Mouse (Mus musculus) intestine, embryonic 14.5 days (tissue): ENCODE results near the gene Prkg1. TPM values are rescaled to one million over a fixed set of nuclear protein-coding genes. Genes with fewer than 3 reads are reported as not detected.

Source experiments
- ATAC-seq: fragments of 200-750 bp; cut with Nextera tagmentation; replicated peaks from 2 replicates; pipeline ENCODE4 v1.8.0; 2017; ENCODE audit warnings: low read depth, moderate number of reproducible peaks, moderate TSS enrichment, moderate library complexity; ENCODE audit not compliant: low FRiP score, low TSS enrichment
- DNase-seq: peaks from one replicate; pipeline ENCODE4 v3.0.0-alpha.2; 2018; ENCODE audit warnings: low spot score
- H3K27ac ChIP-seq: fragments of 300-500 bp; sonication (generic); 2 replicates; pipeline ENCODE4 v1.5.1; 2014; ENCODE audit warnings: low read depth, mild to moderate bottlenecking, control low read depth
- H3K27me3 ChIP-seq: fragments of 300-500 bp; sonication (generic); replicated peaks from 2 replicates; pipeline ENCODE4 v1.6.1; 2014; ENCODE audit warnings: low read length, control low read depth; ENCODE audit not compliant: control insufficient read depth, insufficient read depth
- H3K36me3 ChIP-seq: fragments of 300-500 bp; sonication (generic); 2 replicates; pipeline ENCODE4 v1.6.1; 2014; ENCODE audit warnings: low read length, control low read depth; ENCODE audit not compliant: control insufficient read depth, insufficient read depth
- H3K4me1 ChIP-seq: fragments of 300-500 bp; sonication (generic); replicated peaks from 2 replicates; pipeline ENCODE4 v1.6.1; 2014; ENCODE audit warnings: low read length, control low read depth, mixed read lengths; ENCODE audit not compliant: control insufficient read depth, insufficient read depth
- H3K4me2 ChIP-seq: fragments of 300-500 bp; sonication (generic); 2 replicates; pipeline ENCODE4 v1.6.1; 2014; ENCODE audit warnings: low read length
- H3K4me3 ChIP-seq: fragments of 300-500 bp; sonication (generic); 2 replicates; pipeline ENCODE4 v1.5.1; 2014; ENCODE audit warnings: low read depth, low read length, control low read depth, mixed read lengths
- H3K9ac ChIP-seq: fragments of 300-500 bp; sonication (generic); 2 replicates; pipeline ENCODE4 v1.6.1; 2014; ENCODE audit warnings: mild to moderate bottlenecking, low read length
- H3K9me3 ChIP-seq: fragments of 300-500 bp; sonication (generic); 2 replicates; pipeline ENCODE4 v1.6.1; 2016; ENCODE audit warnings: low read length, control low read depth; ENCODE audit not compliant: control insufficient read depth
- WGBS: fragments of 180-500 bp; shearing (Covaris S2); extraction: QIAGEN DNeasy Blood & Tissue Kit; methylation state at CpG from one replicate; pipeline ENCODE4 v1.1.7; 2014; 5-methylcytosine and 5-hydroxymethylcytosine counted together
- polyA plus RNA-seq: library from polyadenylated mRNA; unstranded; fragments of >200 nt; fragmentation: Nextera tagmentation; extraction: Ambion mirVana; gene quantifications from 2 replicates; pipeline ENCODE4 v1.2.1, GENCODE M21; 2014

The Prkg1 gene
- polyA plus RNA-seq, 1 experiment from 2014 or later = 14.2 TPM

DNA sequence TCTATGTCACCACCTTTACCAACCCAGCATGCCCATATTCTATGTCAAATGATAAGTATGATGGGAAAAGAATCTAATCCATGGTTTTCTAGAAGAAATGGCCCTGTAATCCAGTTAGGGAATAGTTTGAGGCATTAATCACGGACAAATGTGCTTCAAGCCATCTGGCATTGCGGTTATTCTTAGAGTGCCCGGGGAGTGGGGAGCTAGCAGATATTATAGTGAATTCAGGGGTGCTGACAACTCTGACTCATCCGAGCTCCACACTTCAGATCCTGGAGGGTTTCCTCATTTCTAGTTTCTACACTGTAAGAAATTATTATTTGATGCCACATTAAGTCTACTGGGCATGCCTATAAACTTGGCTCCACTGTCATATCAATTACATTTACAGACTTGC is 200.5 kb downstream of the Prkg1 start:
- Histone ChIP-seq H3K9ac (no peak overlapping the region), H3K27me3 (no peaks in the 10 kb centered on the region), H3K9me3 (no peaks in the 10 kb centered on the region), H3K4me2 (no peak overlapping the region), H3K27ac (no peak overlapping the region), H3K36me3 (no peaks in the 10 kb centered on the region), H3K4me3 (no peak overlapping the region), H3K4me1 (no peaks in the 10 kb centered on the region)
- WGBS = 86% methylated on average over 4 of the region's 4 CpGs
- ATAC-seq (no peak), DNase-seq (no peak)

DNA sequence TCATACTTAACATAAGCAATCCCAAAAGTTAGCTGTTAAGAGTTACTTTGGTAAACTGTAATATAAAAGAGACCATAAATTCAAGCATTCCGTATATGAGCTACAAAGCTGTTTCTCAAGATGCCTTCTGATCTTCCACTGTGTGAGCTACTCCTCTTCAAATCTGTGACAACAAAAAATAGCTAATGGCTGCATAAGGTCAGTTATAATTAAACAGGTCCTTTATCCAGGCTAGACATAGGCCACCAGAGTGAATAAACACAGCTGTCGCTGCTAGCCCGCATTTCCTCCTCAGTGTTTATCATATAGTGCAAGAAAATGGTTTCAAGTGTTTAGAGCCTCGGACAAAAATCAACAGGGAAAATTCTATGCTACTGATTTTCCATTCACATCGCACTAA is 218.8 kb downstream of the Prkg1 start:
- Histone ChIP-seq H3K4me2 (no peak overlapping the region), H3K27ac (no peak overlapping the region), H3K36me3 (no peaks in the 10 kb centered on the region), H3K4me3 (no peak overlapping the region), H3K9me3 (no peaks in the 10 kb centered on the region), H3K4me1 (peaks cover 9% of the 10 kb centered on the region; the same call in 1 of the 2 replicates), H3K27me3 (no peaks in the 10 kb centered on the region), H3K9ac (no peak overlapping the region)
- no peak for ATAC-seq
- DNase-seq = no peak
- 30% methylated on average over 5 of the region's 5 CpGs for WGBS

GRCm38 (mm10) chr19:31531249-31531740 is 233.5 kb downstream of the Prkg1 start:
- 42% methylated on average over 7 of the region's 7 CpGs for WGBS
- no peak overlapping the region for H3K4me3 ChIP-seq
- peaks cover 18% of the 10 kb centered on the region for H3K4me1 ChIP-seq
- H3K36me3 ChIP-seq = no peaks in the 10 kb centered on the region
- H3K27me3 ChIP-seq = no peaks in the 10 kb centered on the region
- ATAC-seq = no peak
- DNase-seq = no peak
- no peaks in the 10 kb centered on the region for H3K9me3 ChIP-seq
- no peak overlapping the region for H3K9ac ChIP-seq
- H3K27ac ChIP-seq = no peak overlapping the region
- no peak overlapping the region for H3K4me2 ChIP-seq

DNA sequence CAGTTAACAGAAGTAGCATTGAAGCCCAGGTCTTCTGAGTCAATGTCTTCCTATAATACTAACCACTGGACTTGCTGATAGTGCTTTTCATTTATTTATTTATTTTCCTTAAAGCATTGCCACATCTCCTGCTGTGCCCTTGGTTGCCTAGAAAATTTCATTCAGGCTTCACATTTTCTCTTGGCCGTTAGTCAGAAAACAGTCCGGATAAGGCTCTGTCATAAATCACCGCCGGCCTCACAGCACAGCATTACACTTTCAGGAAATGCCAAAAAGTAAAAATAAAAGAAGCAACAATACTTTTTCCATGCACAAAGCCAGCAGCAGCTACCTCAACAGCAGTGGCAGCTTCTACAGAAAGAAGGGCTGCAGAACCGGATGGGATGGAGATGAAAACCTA is 234.2 kb downstream of the Prkg1 start:
- no peak overlapping the region for H3K9ac ChIP-seq
- DNase-seq (no peak), ATAC-seq (no peak)
- no peaks in the 10 kb centered on the region for H3K36me3 ChIP-seq
- peaks cover 18% of the 10 kb centered on the region for H3K4me1 ChIP-seq
- WGBS = 27% methylated on average over 5 of the region's 5 CpGs
- no peak overlapping the region for H3K4me3 ChIP-seq
- no peaks in the 10 kb centered on the region for H3K9me3 ChIP-seq
- H3K4me2 ChIP-seq = peak overlapping the region; percentile 22; the same call in 1 of the 2 replicates
- no peaks in the 10 kb centered on the region for H3K27me3 ChIP-seq
- H3K27ac ChIP-seq = no peak overlapping the region

DNA sequence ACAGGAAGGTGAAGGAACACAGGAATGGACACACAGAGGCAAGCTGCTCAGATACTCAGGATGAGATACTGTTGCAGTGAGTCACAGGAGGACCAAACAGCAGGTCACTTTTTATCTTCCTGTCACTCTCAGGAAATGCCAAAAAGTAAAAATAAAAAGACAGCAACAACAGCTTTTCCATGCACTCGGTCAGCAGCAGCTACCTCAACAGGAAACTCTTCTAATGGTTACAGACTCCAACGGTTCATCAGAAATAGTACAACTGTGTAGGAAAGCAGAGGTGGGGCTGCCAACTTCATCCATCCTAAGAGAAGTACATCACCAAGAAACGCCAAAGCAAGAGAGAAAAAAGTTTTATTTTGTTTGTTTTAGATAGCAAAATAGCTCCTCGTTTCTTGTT is 234.9 kb downstream of the Prkg1 start:
- 32% methylated on average over 4 of the region's 4 CpGs for WGBS
- Histone ChIP-seq H3K27me3 (no peaks in the 10 kb centered on the region), H3K36me3 (no peaks in the 10 kb centered on the region), H3K4me2 (no peak overlapping the region), H3K27ac (no peak overlapping the region), H3K9ac (no peak overlapping the region), H3K4me1 (peaks cover 18% of the 10 kb centered on the region), H3K4me3 (no peak overlapping the region), H3K9me3 (no peaks in the 10 kb centered on the region)
- no peak for DNase-seq
- ATAC-seq = no peak

- ATAC-seq (no peak), DNase-seq (no peak)
- Histone ChIP-seq H3K9me3 (no peaks in the 10 kb centered on the region), H3K27ac (no peak overlapping the region), H3K4me1 (no peaks in the 10 kb centered on the region), H3K27me3 (no peaks in the 10 kb centered on the region), H3K4me2 (no peak overlapping the region), H3K36me3 (no peaks in the 10 kb centered on the region), H3K9ac (no peak overlapping the region), H3K4me3 (no peak overlapping the region)
- 59% methylated on average over 2 of the region's 2 CpGs for whole genome bisulfite sequencing
Observed at GRCm38 (mm10) chr19:31514490-31514889, 250.3 kb downstream of the Prkg1 start.

DNA sequence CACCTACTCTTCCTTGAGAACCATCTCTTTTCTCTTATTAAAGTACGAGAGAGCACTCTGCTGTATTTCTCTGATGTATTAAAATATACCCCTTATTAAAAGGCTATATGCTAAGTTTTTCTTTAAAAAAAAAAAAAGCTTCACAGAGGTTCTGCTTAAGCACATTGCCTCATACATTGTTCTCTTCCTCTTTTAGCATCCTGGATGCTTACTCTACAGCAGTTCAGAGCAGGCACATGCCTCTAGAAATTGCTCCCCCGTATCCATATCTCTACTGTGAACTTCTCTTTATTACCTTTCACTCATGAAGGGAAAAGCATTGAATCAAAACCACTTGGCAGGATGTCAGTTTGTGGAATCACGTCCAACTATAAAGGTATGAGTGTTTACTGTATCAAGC is 257.0 kb downstream of the Prkg1 start:
- Histone ChIP-seq H3K9me3 (no peaks in the 10 kb centered on the region), H3K27ac (no peak overlapping the region), H3K4me1 (no peaks in the 10 kb centered on the region), H3K36me3 (no peaks in the 10 kb centered on the region), H3K4me2 (no peak overlapping the region), H3K27me3 (no peaks in the 10 kb centered on the region), H3K9ac (no peak overlapping the region), H3K4me3 (no peak overlapping the region)
- no peak for ATAC-seq
- no peak for DNase-seq
- 64% methylated on average over 3 of the region's 3 CpGs for WGBS

DNA sequence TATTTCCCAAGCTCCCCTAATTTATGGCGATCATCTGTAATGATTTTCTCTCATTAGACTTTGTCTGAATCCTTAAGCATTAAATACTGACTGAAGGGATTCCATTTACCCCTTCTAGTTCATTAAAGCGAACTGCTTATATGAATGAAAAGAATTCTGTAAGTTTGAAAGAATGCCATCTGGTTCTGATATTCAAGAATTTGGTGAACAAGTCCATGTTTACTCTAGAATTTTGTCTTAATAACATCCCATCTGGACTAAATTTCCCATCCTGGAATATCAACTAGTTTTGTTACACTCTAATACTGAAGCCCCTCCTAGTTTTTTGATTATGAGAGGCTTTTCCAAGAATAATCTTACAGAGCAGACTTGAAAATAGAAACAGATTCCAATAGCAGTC is 258.5 kb downstream of the Prkg1 start:
- H3K36me3 ChIP-seq = no peaks in the 10 kb centered on the region
- H3K27ac ChIP-seq = no peak overlapping the region
- H3K27me3 ChIP-seq = no peaks in the 10 kb centered on the region
- no peaks in the 10 kb centered on the region for H3K9me3 ChIP-seq
- no peak for ATAC-seq
- H3K4me1 ChIP-seq = no peaks in the 10 kb centered on the region
- no peak overlapping the region for H3K4me3 ChIP-seq
- no peak overlapping the region for H3K4me2 ChIP-seq
- no peak for DNase-seq
- H3K9ac ChIP-seq = no peak overlapping the region
- 81% methylated on average over 2 of the region's 2 CpGs for WGBS

GRCm38 (mm10) chr19:31505041-31505440 is 259.8 kb downstream of the Prkg1 start:
- H3K4me2 ChIP-seq = no peak overlapping the region
- no peak overlapping the region for H3K9ac ChIP-seq
- no peaks in the 10 kb centered on the region for H3K27me3 ChIP-seq
- H3K27ac ChIP-seq = no peak overlapping the region
- no peaks in the 10 kb centered on the region for H3K4me1 ChIP-seq
- 97% methylated on average over 2 of the region's 2 CpGs for WGBS
- H3K4me3 ChIP-seq = no peak overlapping the region
- no peaks in the 10 kb centered on the region for H3K9me3 ChIP-seq
- ATAC-seq (no peak), DNase-seq (no peak)
- H3K36me3 ChIP-seq = no peaks in the 10 kb centered on the region
